Mouse (Mus musculus) heart, postnatal 0 days (tissue): Measurements from ENCODE around the gene D430019H16Rik.

Experiments
- CTCF ChIP-seq: IDR thresholded peaks from 2 replicates; pipeline ENCODE4 v1.5.1; 2016; ENCODE audit warnings: antibody characterized with exemption, control low read depth, low read depth
- EP300 ChIP-seq: IDR thresholded peaks from 2 replicates; pipeline ENCODE4 v1.6.1; 2016; ENCODE audit warnings: antibody characterized with exemption, low read depth

GRCm38 (mm10) chr12:105455063-105455559, 1.5 kb downstream of the D430019H16Rik start:
- TF ChIP-seq CTCF: no peak
- TF ChIP-seq EP300: no peak
